Mouse (Mus musculus): ENCODE results near the gene Bicd1.
"Not testable (repeated sequence)": the region's sequence is repeated elsewhere in the genome, so short reads cannot be mapped to it uniquely, and the experiment has no call there.

DNA sequence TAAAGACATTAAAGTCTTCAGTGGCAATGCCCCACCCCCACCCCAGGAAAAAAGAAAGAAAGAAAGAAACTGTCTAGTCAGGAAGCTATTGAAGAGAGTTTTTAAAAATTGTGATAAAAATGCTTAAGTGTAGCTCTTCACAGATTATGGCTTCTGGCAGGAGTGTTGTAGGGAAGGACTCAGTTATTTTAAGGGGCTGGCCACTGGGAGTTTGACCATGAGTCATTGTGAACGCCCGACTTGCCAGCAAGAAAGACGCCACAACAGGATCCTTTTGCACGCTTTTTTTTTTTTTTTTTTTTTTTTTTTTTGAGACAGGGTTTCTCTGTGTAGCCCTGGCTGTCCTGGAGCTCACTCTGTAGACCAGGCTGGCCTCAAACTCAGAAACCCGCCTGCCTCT is 73.2 kb downstream of the Bicd1 start:
- TF ChIP-seq EP300, CTCF (IDR thresholded peaks at IDR 0.05): not testable (repeated sequence)
